Mouse (Mus musculus): ENCODE measurements around the gene Sgsm3. TPM values are rescaled to one million over a fixed set of nuclear protein-coding genes. Genes with fewer than 3 reads are reported as not detected.

Gene Sgsm3
- total and polyA plus RNA-seq, 2 experiments from 2014 or later, result 7.8 to 35.6 TPM

- no peak for ATAC-seq (ENCODE audit: insufficient read depth, low read depth)
- Histone ChIP-seq H3K27me3 (ENCODE audit: control insufficient read depth, insufficient read depth, low read length) (no peaks in the 10 kb centered on the region), H3K9me3 (replicated peaks; ENCODE audit: control insufficient read depth, low read length) (no peaks in the 10 kb centered on the region), H3K36me3 (replicated peaks; ENCODE audit: control insufficient read depth, insufficient read depth, low read length) (peaks cover 74% of the 10 kb centered on the region), H3K9ac (replicated peaks; ENCODE audit: low read depth, low read length) (no peak overlapping the region), H3K4me3 (ENCODE audit: low read depth, low read length) (no peak overlapping the region), H3K27ac (ENCODE audit: low read depth) (no peak overlapping the region), H3K4me2 (ENCODE audit: low read depth, low read length) (no peak overlapping the region), H3K4me1 (ENCODE audit: control insufficient read depth, insufficient read depth) (no peaks in the 10 kb centered on the region)
- TF ChIP-seq EP300 (IDR thresholded peaks at IDR 0.05; ENCODE audit: low read depth) (no peak), CTCF (IDR thresholded peaks at IDR 0.05; ENCODE audit: low read depth) (no peak)
- no peak for DNase-seq (ENCODE audit: low spot score)
- WGBS, result 86% methylated on average over 7 of the region's 7 CpGs
Observed at GRCm38 (mm10) chr15:81017308-81017707, 39.7 kb downstream of the Sgsm3 start.

GRCm38 (mm10) chr15:81021377-81021776 is 43.8 kb downstream of the Sgsm3 start:
- no peaks in the 10 kb centered on the region for H3K9me3 ChIP-seq (replicated peaks; ENCODE audit: control insufficient read depth, low read length)
- WGBS, result 64% methylated on average over 6 of the region's 6 CpGs
- DNase-seq (ENCODE audit: low spot score) (no peak), ATAC-seq (ENCODE audit: insufficient read depth, low read depth) (no peak)
- TF ChIP-seq CTCF (IDR thresholded peaks at IDR 0.05; ENCODE audit: low read depth) (no peak), EP300 (IDR thresholded peaks at IDR 0.05; ENCODE audit: low read depth) (no peak)
- no peak overlapping the region for H3K9ac ChIP-seq (replicated peaks; ENCODE audit: low read depth, low read length)
- H3K4me1 ChIP-seq (ENCODE audit: control insufficient read depth, insufficient read depth), result no peaks in the 10 kb centered on the region
- no peak overlapping the region for H3K27ac ChIP-seq (ENCODE audit: low read depth)
- H3K4me3 ChIP-seq (ENCODE audit: low read depth, low read length), result no peak overlapping the region
- no peak overlapping the region for H3K4me2 ChIP-seq (ENCODE audit: low read depth, low read length)
- peaks cover 48% of the 10 kb centered on the region for H3K36me3 ChIP-seq (replicated peaks; ENCODE audit: control insufficient read depth, insufficient read depth, low read length)
- H3K27me3 ChIP-seq (ENCODE audit: control insufficient read depth, insufficient read depth, low read length), result no peaks in the 10 kb centered on the region

GRCm38 (mm10) chr15:81022437-81022836 is 44.9 kb downstream of the Sgsm3 start:
- Histone ChIP-seq H3K36me3 (replicated peaks; ENCODE audit: control insufficient read depth, insufficient read depth, low read length) (peaks cover 37% of the 10 kb centered on the region), H3K27me3 (ENCODE audit: control insufficient read depth, insufficient read depth, low read length) (no peaks in the 10 kb centered on the region), H3K4me1 (ENCODE audit: control insufficient read depth, insufficient read depth) (peaks cover 3% of the 10 kb centered on the region; the same call in 1 of the 2 replicates), H3K9ac (replicated peaks; ENCODE audit: low read depth, low read length) (no peak overlapping the region), H3K4me2 (ENCODE audit: low read depth, low read length) (no peak overlapping the region), H3K9me3 (replicated peaks; ENCODE audit: control insufficient read depth, low read length) (no peaks in the 10 kb centered on the region), H3K27ac (ENCODE audit: low read depth) (no peak overlapping the region), H3K4me3 (ENCODE audit: low read depth, low read length) (no peak overlapping the region)
- no peak for TF ChIP-seq CTCF (IDR thresholded peaks at IDR 0.05; ENCODE audit: low read depth)
- TF ChIP-seq EP300 (IDR thresholded peaks at IDR 0.05; ENCODE audit: low read depth), result no peak
- ATAC-seq (ENCODE audit: insufficient read depth, low read depth), result no peak
- WGBS, result 83% methylated on average over 7 of the region's 7 CpGs
- no peak for DNase-seq (ENCODE audit: low spot score)

- no peak overlapping the region for H3K4me2 ChIP-seq (ENCODE audit: low read depth, low read length)
- peaks cover 25% of the 10 kb centered on the region; the same call in 1 of the 2 replicates for H3K36me3 ChIP-seq (replicated peaks; ENCODE audit: control insufficient read depth, insufficient read depth, low read length)
- ATAC-seq (ENCODE audit: insufficient read depth, low read depth) (no peak), DNase-seq (ENCODE audit: low spot score) (no peak)
- no peaks in the 10 kb centered on the region for H3K9me3 ChIP-seq (replicated peaks; ENCODE audit: control insufficient read depth, low read length)
- no peak overlapping the region for H3K4me3 ChIP-seq (ENCODE audit: low read depth, low read length)
- H3K27ac ChIP-seq (ENCODE audit: low read depth), result no peak overlapping the region
- H3K4me1 ChIP-seq (ENCODE audit: control insufficient read depth, insufficient read depth), result peaks cover 4% of the 10 kb centered on the region; the same call in 1 of the 2 replicates
- no peak overlapping the region for H3K9ac ChIP-seq (replicated peaks; ENCODE audit: low read depth, low read length)
- H3K27me3 ChIP-seq (ENCODE audit: control insufficient read depth, insufficient read depth, low read length), result no peaks in the 10 kb centered on the region
- WGBS, result 89% methylated on average over 9 of the region's 9 CpGs
- no peak for TF ChIP-seq CTCF (IDR thresholded peaks at IDR 0.05; ENCODE audit: low read depth)
- no peak for TF ChIP-seq EP300 (IDR thresholded peaks at IDR 0.05; ENCODE audit: low read depth)
Observed at GRCm38 (mm10) chr15:81023842-81024241, 46.3 kb downstream of the Sgsm3 start.

GRCm38 (mm10) chr15:81026901-81027300 is 49.3 kb downstream of the Sgsm3 start:
- H3K4me3 ChIP-seq (ENCODE audit: low read depth, low read length), result no peak overlapping the region
- DNase-seq (ENCODE audit: low spot score) (no peak), ATAC-seq (ENCODE audit: insufficient read depth, low read depth) (no peak)
- peaks cover 4% of the 10 kb centered on the region; the same call in 1 of the 2 replicates for H3K4me1 ChIP-seq (ENCODE audit: control insufficient read depth, insufficient read depth)
- no peak overlapping the region for H3K9ac ChIP-seq (replicated peaks; ENCODE audit: low read depth, low read length)
- no peak overlapping the region for H3K4me2 ChIP-seq (ENCODE audit: low read depth, low read length)
- no peak for TF ChIP-seq EP300 (IDR thresholded peaks at IDR 0.05; ENCODE audit: low read depth)
- TF ChIP-seq CTCF (IDR thresholded peaks at IDR 0.05; ENCODE audit: low read depth), result no peak
- H3K27me3 ChIP-seq (ENCODE audit: control insufficient read depth, insufficient read depth, low read length), result no peaks in the 10 kb centered on the region
- 57% methylated on average over 5 of the region's 5 CpGs for WGBS
- no peaks in the 10 kb centered on the region for H3K9me3 ChIP-seq (replicated peaks; ENCODE audit: control insufficient read depth, low read length)
- H3K27ac ChIP-seq (ENCODE audit: low read depth), result no peak overlapping the region
- H3K36me3 ChIP-seq (replicated peaks; ENCODE audit: control insufficient read depth, insufficient read depth, low read length), result 0 out of 2 replicates have a peak, but pooled peaks cover 3% of the 10 kb centered on the region
